Mouse (Mus musculus): Measurements from ENCODE around the gene Klhl33. TPM values are rescaled to one million over a fixed set of nuclear protein-coding genes. Genes with fewer than 3 reads are reported as not detected.
"Not testable (repeated sequence)": the region's sequence is repeated elsewhere in the genome, so short reads cannot be mapped to it uniquely, and the experiment has no call there.

The Klhl33 gene
- total RNA-seq, 2 experiments from 2014 or later: 50.4 to 106 TPM

DNA sequence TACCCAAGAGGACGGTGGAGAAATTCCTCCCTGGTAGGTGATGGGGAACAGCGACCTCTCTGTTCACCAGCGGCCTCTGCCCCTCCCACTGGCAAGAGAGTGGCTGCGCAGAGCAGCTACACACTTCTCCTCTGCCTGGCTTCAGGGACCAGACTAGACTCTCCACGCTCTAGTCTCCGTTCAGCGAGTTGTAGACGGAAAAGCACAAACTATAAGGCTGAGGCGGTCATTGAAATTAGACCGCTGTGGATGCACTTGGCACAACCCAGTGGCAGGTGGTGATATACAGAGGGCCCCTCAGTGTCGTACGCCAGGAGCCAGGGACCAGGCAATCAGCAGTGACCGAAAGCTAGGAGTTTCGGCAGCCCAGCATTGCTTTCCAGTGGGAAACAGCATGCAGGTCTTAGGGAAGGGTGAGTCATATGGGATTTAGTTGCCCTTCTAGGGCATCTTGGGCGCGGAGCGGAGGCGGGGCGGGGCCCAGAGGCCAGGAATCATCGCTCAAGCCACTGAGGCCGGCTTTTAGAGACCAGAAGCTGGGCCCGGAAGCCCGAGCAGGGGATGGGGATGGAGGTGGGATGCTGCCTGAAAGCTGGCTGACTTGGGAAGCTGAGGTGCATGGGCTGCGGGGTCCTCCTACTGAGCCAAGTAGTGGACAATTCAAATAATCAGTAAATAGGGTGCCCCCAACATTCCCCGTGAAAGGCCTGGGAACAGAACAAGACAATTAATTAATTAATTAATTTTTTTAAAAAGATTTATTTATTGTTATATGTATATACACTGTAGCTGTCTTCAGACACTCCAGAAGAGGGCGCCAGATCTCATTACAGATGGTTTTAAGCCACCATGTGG, 6.9 kb upstream of the Klhl33 start:
- no peak for DNase-seq

DNA sequence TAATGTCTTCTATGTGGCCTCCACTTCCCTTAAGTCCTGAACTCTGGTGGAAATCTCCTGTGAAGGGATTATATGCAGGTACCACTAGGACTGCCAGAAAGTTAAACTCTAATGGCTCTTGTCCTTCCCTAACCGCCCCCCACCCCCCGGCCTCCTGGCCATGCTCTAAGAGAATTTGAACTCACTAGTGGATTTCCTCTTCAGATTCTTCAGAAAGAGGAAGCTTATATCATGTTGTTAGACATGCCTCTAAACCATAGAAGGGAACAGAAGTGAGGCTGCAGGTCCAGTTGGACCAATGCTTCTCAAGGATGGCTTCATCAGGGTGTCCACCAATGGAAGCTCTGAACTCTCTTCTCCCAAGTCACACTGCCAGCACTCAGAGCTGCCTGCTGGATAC, 685 bp upstream of the Klhl33 start:
- not testable (repeated sequence) for DNase-seq

GRCm38 (mm10) chr14:50896747-50897373, 447 bp downstream of the Klhl33 start:
- DNase-seq: peak; percentile 25

DNA sequence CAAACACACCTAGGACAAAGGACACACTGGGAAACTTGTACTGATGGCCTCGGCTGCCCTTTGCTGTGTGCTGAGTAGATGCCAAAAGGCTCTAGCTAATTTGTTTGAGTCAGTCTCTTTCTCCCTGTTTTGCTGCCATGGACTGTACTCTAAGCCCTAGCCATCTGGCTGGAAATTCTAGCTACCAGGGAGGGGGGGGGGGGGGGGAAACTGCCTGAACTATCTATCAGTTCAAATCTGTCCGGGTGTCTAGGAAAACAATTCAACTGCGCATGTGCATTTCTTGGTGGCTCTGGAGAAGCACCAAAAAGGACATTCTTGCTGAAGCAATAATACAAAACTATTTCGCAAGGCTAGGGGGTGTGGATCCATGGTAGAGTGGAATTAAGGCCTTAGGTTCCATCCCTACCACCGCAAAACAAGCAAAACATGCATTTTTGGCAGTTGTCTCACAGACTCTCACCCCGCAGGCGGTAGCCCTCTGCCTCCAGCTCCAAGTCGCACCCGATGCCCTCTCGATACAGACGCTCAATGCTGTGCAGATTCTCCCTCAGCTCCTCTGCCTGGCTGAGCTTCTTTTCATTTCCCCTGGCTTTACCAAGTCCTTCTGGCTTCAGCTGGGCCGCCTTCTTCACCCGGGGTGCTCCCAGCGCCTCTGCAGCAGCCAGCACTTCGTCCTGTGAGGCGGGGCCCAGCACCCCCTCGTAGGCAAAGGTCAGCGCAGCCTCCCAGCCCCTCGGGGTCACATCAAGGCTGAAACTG, 1.1 kb downstream of the Klhl33 start:
- DNase-seq: peak; percentile 39

GRCm38 (mm10) chr14:50895407-50895806, 1.9 kb downstream of the Klhl33 start:
- DNase-seq: no peak

DNA sequence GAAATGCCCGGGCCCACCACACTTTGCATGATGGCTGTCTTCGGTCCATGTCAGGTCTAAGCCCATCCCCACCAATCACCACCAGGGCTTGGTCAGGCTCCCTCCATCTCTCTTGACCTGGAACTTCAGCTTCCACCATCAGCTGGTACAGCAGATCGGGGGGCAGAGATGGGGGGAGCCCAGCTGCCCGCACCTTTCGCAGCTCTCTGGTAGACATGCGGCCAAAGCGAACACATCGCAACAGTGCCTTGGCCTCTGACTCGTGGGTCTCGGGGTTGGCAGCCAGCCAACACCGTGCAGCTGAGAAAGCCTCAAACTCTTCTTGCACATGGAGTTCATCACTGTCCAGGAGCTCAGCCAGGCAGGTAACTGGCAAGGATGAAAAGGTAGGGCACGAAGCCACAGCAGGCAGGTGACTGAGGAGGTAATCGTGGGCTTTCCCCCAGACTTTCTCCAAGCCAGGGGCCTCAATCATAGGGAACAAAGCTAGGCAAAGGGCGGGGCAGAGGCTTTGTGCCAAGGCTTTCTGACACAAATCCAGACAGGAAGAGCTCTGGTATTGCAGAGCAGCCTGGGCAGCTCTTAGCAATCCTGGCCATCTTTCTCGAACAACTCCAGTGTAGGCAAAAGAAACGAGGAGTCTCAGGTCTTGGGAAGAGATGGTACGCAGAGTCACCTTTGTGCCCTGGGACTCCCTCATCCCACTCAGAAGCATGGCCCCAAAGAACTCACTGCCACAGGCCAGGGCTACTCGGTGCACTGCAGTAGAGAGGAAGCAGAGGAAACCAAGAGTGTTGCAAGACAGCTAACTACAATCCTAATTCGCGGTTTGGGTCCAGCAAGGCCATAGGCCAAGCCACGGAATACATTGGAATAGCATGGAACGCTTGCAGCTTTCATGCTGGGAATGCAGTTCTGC, 4.5 kb downstream of the Klhl33 start:
- peak; percentile 12 for DNase-seq

GRCm38 (mm10) chr14:50892091-50892490, 5.2 kb downstream of the Klhl33 start:
- DNase-seq: no peak

DNA sequence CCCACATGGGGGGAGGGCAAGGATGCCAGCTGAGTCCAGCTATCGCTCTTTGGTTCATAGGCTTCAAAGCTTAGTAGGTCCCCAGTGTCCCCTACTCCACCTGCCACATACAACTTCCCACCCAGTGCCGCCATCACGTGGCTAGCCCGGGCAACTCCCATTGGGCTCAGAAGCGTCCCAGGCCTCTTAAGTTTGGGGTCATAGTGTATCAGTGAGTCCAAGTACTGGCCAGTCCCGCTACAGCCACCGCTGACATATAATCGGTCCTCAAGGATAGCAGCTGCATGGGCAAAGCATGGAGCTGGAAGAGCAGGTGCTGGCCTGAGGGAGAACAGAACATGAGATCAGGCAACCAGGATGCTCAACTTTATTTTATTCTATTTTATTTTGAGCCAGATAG, 5.7 kb downstream of the Klhl33 start:
- no peak for DNase-seq

- no peak for DNase-seq
These were observed 20.9 kb downstream of the Klhl33 start for GRCm38 (mm10) chr14:50876236-50876950.

DNA sequence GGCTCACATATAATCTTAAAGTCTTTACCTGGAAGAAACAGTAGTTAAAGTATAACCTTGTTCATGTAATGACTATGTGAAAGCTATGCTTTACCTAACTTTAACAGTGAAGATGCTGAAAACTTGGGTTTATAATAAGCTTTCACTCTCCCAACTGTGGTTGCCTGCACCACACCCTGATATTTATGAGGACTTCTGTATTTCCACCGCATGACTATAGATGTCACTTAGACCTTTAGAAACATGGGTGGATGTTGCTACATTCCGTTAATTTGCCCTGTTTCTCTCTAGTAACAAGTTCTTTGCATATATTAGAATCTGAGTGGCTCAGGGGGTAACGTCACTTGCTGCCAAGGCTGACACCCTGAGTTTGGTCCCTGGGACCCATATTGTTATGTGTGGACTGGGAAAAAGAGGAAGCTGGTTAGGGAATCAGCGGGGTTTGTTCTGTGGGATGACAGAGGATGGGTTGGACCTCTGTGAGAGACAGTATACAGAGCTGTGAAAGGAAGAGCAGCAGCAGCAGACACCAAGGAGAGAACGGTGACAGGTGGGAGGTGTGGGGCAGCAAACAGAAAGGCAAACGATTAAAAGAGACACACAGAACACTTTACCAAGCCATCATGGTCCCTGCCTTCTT, 21.6 kb downstream of the Klhl33 start:
- no peak for DNase-seq

- no peak for DNase-seq
These were observed 22.1 kb downstream of the Klhl33 start for GRCm38 (mm10) chr14:50875175-50875574.

DNA sequence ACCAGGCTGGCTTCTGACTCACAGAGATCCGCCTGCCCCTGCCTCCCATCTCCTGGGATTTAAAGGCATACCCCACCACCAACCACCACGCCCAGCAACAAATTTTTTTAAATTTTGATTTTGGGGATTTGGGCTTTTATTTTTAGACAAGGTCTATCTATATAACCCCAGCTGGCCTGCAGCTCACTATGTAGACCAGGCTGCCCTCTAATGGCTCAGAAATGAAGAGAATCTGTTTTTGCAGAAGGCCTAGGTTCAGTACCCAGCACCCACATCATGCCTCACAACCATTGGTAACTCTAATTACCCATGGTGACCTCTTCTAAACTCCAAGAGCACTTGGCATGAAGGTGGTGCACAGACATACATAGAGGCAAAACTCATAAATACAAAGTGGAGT, 26.0 kb downstream of the Klhl33 start:
- no peak for DNase-seq

- DNase-seq: no peak
These were observed 26.5 kb downstream of the Klhl33 start for GRCm38 (mm10) chr14:50870805-50871143.

GRCm38 (mm10) chr14:50869889-50870804, 27.2 kb downstream of the Klhl33 start, which contains the start of gene Tep1:
TSS of gene Tep1 (minus strand) at chr14:50870560.
- peak; percentile 69 for DNase-seq

DNA sequence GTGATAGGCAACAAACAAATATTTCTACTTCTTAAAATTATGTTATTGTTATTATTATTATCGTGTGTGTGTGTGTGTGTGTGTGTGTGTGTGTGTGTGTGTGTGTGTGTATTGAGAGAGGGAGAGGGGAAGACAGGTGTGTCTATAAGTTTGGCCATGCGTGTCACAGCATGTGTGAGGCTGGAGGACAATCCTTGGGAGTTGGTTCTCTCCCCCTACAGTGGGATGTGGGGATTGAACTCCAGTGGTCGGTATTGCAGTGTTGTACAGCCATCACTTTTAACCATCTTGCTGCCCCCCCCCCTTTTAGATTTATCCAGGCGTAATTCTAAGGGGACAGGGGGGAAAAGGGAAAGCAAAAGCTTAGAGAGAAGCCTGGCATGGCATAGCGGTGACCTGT, 28.7 kb downstream of the Klhl33 start:
- no peak for DNase-seq

- no peak for DNase-seq
These were observed 29.1 kb downstream of the Klhl33 start for GRCm38 (mm10) chr14:50868211-50868610.

DNA sequence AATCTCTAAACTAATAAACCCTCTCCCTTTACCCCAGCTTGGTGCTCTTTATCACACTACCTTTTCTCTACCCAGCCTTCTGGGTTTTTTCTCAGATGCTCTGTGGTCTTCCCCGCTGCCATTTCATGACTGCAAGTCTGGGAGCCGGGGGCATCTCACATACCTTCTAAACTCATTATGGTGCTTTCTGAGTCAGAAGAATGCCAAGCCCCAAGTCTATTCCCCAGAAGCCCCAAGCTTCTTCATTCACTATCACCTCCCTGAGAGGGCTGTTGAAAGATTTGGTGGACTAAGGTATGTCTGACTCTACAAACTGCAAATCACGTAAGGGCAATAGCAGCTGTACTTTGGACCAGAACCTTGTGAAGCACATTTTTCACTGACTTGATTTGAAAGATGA, 30.3 kb downstream of the Klhl33 start:
- no peak for DNase-seq

- not testable (repeated sequence) for DNase-seq
These were observed 32.3 kb downstream of the Klhl33 start for GRCm38 (mm10) chr14:50865005-50865404.

DNA sequence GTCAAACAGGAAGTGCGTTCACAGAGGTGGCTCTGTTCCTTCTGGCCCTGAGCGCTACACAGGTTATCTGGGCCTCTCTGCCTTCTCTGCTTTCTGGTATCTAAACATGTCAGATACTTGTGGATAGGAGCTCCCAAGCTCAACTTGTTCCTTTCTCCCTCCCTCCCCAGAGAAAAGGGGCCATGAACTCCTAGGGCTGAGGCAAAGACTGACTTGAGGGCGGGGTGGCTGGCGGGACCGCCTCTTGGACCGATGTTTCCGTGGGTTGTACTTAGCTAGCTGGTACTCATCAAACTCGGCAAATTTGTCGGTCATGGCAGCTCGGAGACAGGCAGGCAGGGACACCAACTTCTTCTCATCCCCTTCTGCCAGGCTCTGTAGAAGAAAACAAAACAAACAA, 34.7 kb downstream of the Klhl33 start:
- DNase-seq: no peak

DNA sequence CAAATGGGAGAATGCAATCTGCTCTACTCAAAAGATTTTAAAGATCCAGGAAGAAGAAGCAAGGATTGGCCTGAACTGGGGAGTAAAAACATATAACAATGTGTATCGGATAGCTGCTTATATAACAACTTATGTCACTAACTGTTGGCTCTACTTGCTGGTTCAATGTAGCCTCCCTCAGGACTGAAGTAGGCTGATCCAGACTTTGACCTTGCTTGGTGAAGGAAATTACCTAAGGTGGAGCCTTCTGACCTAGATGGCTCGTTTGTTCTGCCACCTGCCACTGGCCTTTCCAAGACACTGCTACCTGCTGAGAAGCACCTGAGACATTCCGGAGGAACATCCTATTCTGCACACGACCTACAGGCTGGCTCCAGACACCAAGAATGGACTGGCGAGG, 41.5 kb downstream of the Klhl33 start:
- no peak for DNase-seq

Measured in gastrocnemius, postnatal 10 days (tissue).